21 mouse cellular contexts compared by ENCODE assay signal in genomic region chr11:49942841-49943240, GRCm38 (mm10). TPM values are rescaled to one million over a fixed set of nuclear protein-coding genes. Genes with fewer than 3 reads are reported as not detected.
"Had no signal": no experiment of that assay in that cellular context is flagged by ENCODE, and none has a peak within 500 bp of the region (broad histone marks: within the 10 kb centered on the region; RNA-seq: fewer than 3 reads in every experiment).

No protein-coding gene starts in this region.

- DNase-seq: lung, adult 18-20 months; lung, embryonic 14.5 days; lung, postnatal 10 days; lung, postnatal 4 days; midbrain, embryonic 14.5 days; retina, postnatal 1 day; right cerebral cortex, adult 18-20 months; right cerebral cortex, postnatal 25 days; right cerebral cortex, postnatal 4 days; spleen, adult 18-20 months; thymus, adult 2 months; thymus, postnatal 25 days; thymus, postnatal 4 days had no signal

- H3K4me2 ChIP-seq: lung, embryonic 14.5 days; midbrain, embryonic 12.5 days; neural tube, embryonic 13.5 days; neural tube, embryonic 15.5 days had no signal

- ATAC-seq: midbrain, embryonic 16.5 days had no signal

- H3K9me3 ChIP-seq: midbrain, embryonic 10.5 days; neural tube, embryonic 13.5 days; neural tube, embryonic 15.5 days had no signal

- H3K27ac ChIP-seq: midbrain, embryonic 10.5 days; midbrain, embryonic 12.5 days; neural tube, embryonic 13.5 days; neural tube, embryonic 15.5 days had no signal

- H3K9ac ChIP-seq: lung, embryonic 14.5 days; midbrain, embryonic 12.5 days; neural tube, embryonic 13.5 days; neural tube, embryonic 15.5 days had no signal

- H3K4me3 ChIP-seq: midbrain, embryonic 10.5 days; midbrain, embryonic 12.5 days; myocyte; neural tube, embryonic 13.5 days; neural tube, embryonic 15.5 days had no signal

- H3K27me3 ChIP-seq: midbrain, embryonic 12.5 days; neural tube, embryonic 13.5 days; neural tube, embryonic 15.5 days had no signal

- H3K36me3 ChIP-seq: midbrain, embryonic 10.5 days; midbrain, embryonic 12.5 days; neural tube, embryonic 13.5 days; neural tube, embryonic 15.5 days had no signal

RNA-seq across cellular contexts. Expression of gene Rasgef1c, which starts 41.2 kb away (rescaled TPM):
- polyA plus RNA-seq: liver, embryonic 16.5 days; lung, embryonic 16.5 days; myocyte had no signal
